Mouse (Mus musculus) 3134 (cell line): ENCODE data around the gene Sec24b.
A peak's percentile ranks its signal among the peaks of the same experiment; 100 is the strongest.

Experiments
- DNase-seq: peaks from one replicate; pipeline ENCODE4 v3.0.0-alpha.2; 2011; ENCODE audit warnings: low spot score; ENCODE audit not compliant: insufficient read length; ENCODE audit errors: extremely low read depth

Sec24b gene

GRCm38 (mm10) chr3:130061281-130061680 lies at the start of gene Sec24b:
Gene Sec24b (minus strand): TSS chr3:130061553.
- DNase-seq: no peak

GRCm38 (mm10) chr3:130104471-130104870 lies 43.1 kb upstream of the Sec24b start:
- DNase-seq: no peak

- no peak for DNase-seq
Measured at GRCm38 (mm10) chr3:130103486-130103885, 42.1 kb upstream of the Sec24b start.

- no peak for DNase-seq
Measured at GRCm38 (mm10) chr3:130095160-130095781, 33.9 kb upstream of the Sec24b start.

- no peak for DNase-seq
Measured at GRCm38 (mm10) chr3:130094125-130094704, 32.9 kb upstream of the Sec24b start.

- DNase-seq: no peak
Measured at GRCm38 (mm10) chr3:130090460-130090859, 29.1 kb upstream of the Sec24b start.

GRCm38 (mm10) chr3:130088654-130089053 lies 27.3 kb upstream of the Sec24b start:
- no peak for DNase-seq

- DNase-seq: no peak
Measured at GRCm38 (mm10) chr3:130087466-130087865, 26.1 kb upstream of the Sec24b start.

GRCm38 (mm10) chr3:130086372-130087080 lies 25.2 kb upstream of the Sec24b start:
- DNase-seq: peak; percentile 44

GRCm38 (mm10) chr3:130083312-130083711 lies 22.0 kb upstream of the Sec24b start:
- DNase-seq: no peak

GRCm38 (mm10) chr3:130080666-130081065 lies 19.3 kb upstream of the Sec24b start:
- DNase-seq: no peak

GRCm38 (mm10) chr3:130079794-130080193 lies 18.4 kb upstream of the Sec24b start:
- DNase-seq: no peak

GRCm38 (mm10) chr3:130077291-130077690 lies 15.9 kb upstream of the Sec24b start:
- DNase-seq: no peak

GRCm38 (mm10) chr3:130075746-130076145 lies 14.4 kb upstream of the Sec24b start:
- DNase-seq: no peak

GRCm38 (mm10) chr3:130073085-130073484 lies 11.7 kb upstream of the Sec24b start:
- DNase-seq: peak; percentile 68

GRCm38 (mm10) chr3:130071918-130072317 lies 10.6 kb upstream of the Sec24b start:
- no peak for DNase-seq

- peak; percentile 82 for DNase-seq
Measured at GRCm38 (mm10) chr3:130060396-130061029, 840 bp downstream of the Sec24b start.

GRCm38 (mm10) chr3:130059805-130060395 lies 1.5 kb downstream of the Sec24b start:
- peak; percentile 65 for DNase-seq

GRCm38 (mm10) chr3:130058488-130058887 lies 2.9 kb downstream of the Sec24b start:
- no peak for DNase-seq

- DNase-seq: no peak
Measured at GRCm38 (mm10) chr3:130057569-130058345, 3.6 kb downstream of the Sec24b start.
